Mouse (Mus musculus) left cerebral cortex, postnatal 10 days (tissue): ENCODE data around the gene Amigo2. TPM values are rescaled to one million over a fixed set of nuclear protein-coding genes. Genes with fewer than 3 reads are reported as not detected.
A peak's percentile ranks its signal among the peaks of the same experiment; 100 is the strongest.
"Not testable (repeated sequence)": the region's sequence is repeated elsewhere in the genome, so short reads cannot be mapped to it uniquely, and the experiment has no call there.

ENCODE experiments used
- DNase-seq, 2 experiments: peaks; one replicate each; pipeline ENCODE4 v3.0.0; 2021 to 2022; ENCODE audit warnings: low spot score in 2 of 2, mixed read lengths in 1 of 2; ENCODE audit errors: extremely low spot score in 1 of 2
- intact Hi-C: fragments of 180-260 bp; cut with DNase I; formaldehyde crosslinking; loops from one replicate; pipeline ENCODE4 v1.15.1; 2025
- total RNA-seq, 2 experiments: library from RNA; stranded (reverse); gene quantifications; 2 replicates each; pipeline ENCODE4 v1.2.3; 2021

Amigo2 gene
- total RNA-seq, 2 experiments from 2014 or later, result 6.8 to 6.9 TPM

- peak in 1 of 2 experiments; percentile 49 for DNase-seq
- intact Hi-C loops, result loop anchor here (5.0 kb wide), 1 partner anchor 40 kb away; no protein-coding TSS in a partner anchor
These were observed 10.1 kb downstream of the Amigo2 start for GRCm38 (mm10) chr15:97236943-97237342.

- intact Hi-C loops, result loop anchor here (5.0 kb wide), 1 partner anchor 38 kb away; no protein-coding TSS in a partner anchor
- DNase-seq, result peak in 1 of 2 experiments; percentile 49
These were observed 11.9 kb downstream of the Amigo2 start for GRCm38 (mm10) chr15:97235183-97235582.

- intact Hi-C loops, result no loop called here
- no peak for DNase-seq
These were observed 13.0 kb downstream of the Amigo2 start for GRCm38 (mm10) chr15:97234076-97234475.

- intact Hi-C loops, result no loop called here
- DNase-seq, result no peak
These were observed 17.5 kb downstream of the Amigo2 start for GRCm38 (mm10) chr15:97229494-97230077.

- intact Hi-C loops, result no loop called here
These were observed 23.1 kb downstream of the Amigo2 start for GRCm38 (mm10) chr15:97224003-97224402.

GRCm38 (mm10) chr15:97223431-97223830 is 23.7 kb downstream of the Amigo2 start:
- intact Hi-C loops, result no loop called here

More at GRCm38 (mm10) chr15:97224003-97224402, 23.1 kb downstream of the Amigo2 start:
- no peak for DNase-seq

GRCm38 (mm10) chr15:97216843-97217242 is 30.2 kb downstream of the Amigo2 start:
- no peak for DNase-seq
- intact Hi-C loops, result no loop called here

More at GRCm38 (mm10) chr15:97223431-97223830, 23.7 kb downstream of the Amigo2 start:
- no peak for DNase-seq

- no peak for DNase-seq
- intact Hi-C loops, result no loop called here
These were observed 34.3 kb downstream of the Amigo2 start for GRCm38 (mm10) chr15:97212501-97213477.

- DNase-seq, intact Hi-C loops: not testable (repeated sequence)
These were observed 37.3 kb downstream of the Amigo2 start for GRCm38 (mm10) chr15:97209754-97210153.

- intact Hi-C loops, result no loop called here
- no peak for DNase-seq
These were observed 40.6 kb downstream of the Amigo2 start for GRCm38 (mm10) chr15:97206506-97206905.

GRCm38 (mm10) chr15:97205776-97206175 is 41.3 kb downstream of the Amigo2 start:
- intact Hi-C loops, result no loop called here
- no peak for DNase-seq

GRCm38 (mm10) chr15:97204889-97205288 is 42.2 kb downstream of the Amigo2 start:
- intact Hi-C loops, result no loop called here
- DNase-seq, result no peak

- intact Hi-C loops, result loop anchor here (5.0 kb wide), 1 partner anchor 41 kb away; no protein-coding TSS in a partner anchor
- no peak for DNase-seq
These were observed 50.4 kb downstream of the Amigo2 start for GRCm38 (mm10) chr15:97196644-97197043.

- peak in 1 of 2 experiments; percentile 75 for DNase-seq
- intact Hi-C loops, result loop anchor here (2.0 to 5.0 kb wide), 2 partner anchors 42 to 469 kb away; no protein-coding TSS in a partner anchor
These were observed 51.5 kb downstream of the Amigo2 start for GRCm38 (mm10) chr15:97195628-97196027.

Other genes starting within 250 kb of the Amigo2 start
- 1 to 10 TPM; 1.7 TPM for gene Slc38a4, start 191.3 kb downstream of the Amigo2 start, total RNA-seq
- 1 to 10 TPM; 7.0 to 7.2 TPM for gene Pced1b, start 180 bp downstream of the Amigo2 start, total RNA-seq